Mouse (Mus musculus) erythroblast, embryonic 14.5 days (primary cell): ENCODE data around the gene Slc35a3. TPM values are rescaled to one million over a fixed set of nuclear protein-coding genes. Genes with fewer than 3 reads are reported as not detected.

Experiments
- H3K27me3 ChIP-seq: 2 replicates; pipeline ENCODE4 v1.6.1; 2012; ENCODE audit warnings: inconsistent platforms; ENCODE audit not compliant: control insufficient read depth
- H3K36me3 ChIP-seq: 2 replicates; pipeline ENCODE4 v1.6.1; 2012; ENCODE audit warnings: mild to moderate bottlenecking, inconsistent platforms; ENCODE audit not compliant: control insufficient read depth
- H3K4me1 ChIP-seq: 2 replicates; pipeline ENCODE4 v1.6.1; 2012; ENCODE audit warnings: inconsistent platforms; ENCODE audit not compliant: control insufficient read depth
- H3K4me3 ChIP-seq: replicated peaks from 2 replicates; pipeline ENCODE3; 2012; ENCODE audit warnings: moderate library complexity, mild to moderate bottlenecking, inconsistent platforms
- H3K9me3 ChIP-seq: 2 replicates; pipeline ENCODE4 v1.6.1; 2012; ENCODE audit warnings: low read length, inconsistent platforms, mixed read lengths; ENCODE audit not compliant: control insufficient read depth
- GATA1 ChIP-seq: IDR thresholded peaks from 2 replicates; pipeline ENCODE4 v1.6.1; 2012; ENCODE audit warnings: low read length, inconsistent platforms, mixed read lengths
- TAL1 ChIP-seq: IDR thresholded peaks from 3 replicates; pipeline ENCODE4 v1.6.1; 2012; ENCODE audit warnings: low read length, inconsistent platforms, mixed read lengths
- polyA plus RNA-seq: library from polyadenylated mRNA; stranded (reverse); fragments of >175 nt; gene quantifications from 2 replicates; pipeline ENCODE4 v1.2.3, GENCODE M21; 2012

Slc35a3 gene
- polyA plus RNA-seq, 1 experiment: 0.71 TPM

DNA sequence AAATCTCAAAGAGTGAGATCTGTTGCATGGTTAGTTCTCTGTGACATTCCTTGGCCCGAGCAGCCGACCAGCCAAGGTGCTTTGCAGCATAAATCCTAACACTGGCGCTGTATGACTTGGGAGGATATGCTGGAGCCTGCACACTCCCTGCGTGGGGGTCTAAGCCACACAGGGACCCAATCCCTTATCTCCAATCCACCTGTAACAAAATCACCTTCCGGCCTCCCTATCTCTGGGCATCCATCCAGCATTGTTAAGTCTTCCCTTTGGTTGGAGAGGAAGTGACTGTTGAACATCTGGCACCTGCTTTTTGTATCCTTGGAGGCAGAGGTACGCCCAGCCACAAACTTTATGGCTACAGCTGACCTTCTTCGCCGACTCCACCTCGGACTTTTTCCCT, 14.2 kb upstream of the Slc35a3 start:
- Histone ChIP-seq H3K4me3 (no peak overlapping the region), H3K4me1 (peaks cover 3% of the 10 kb centered on the region; the same call in 1 of the 2 replicates), H3K27me3 (peaks cover 2% of the 10 kb centered on the region; the same call in 1 of the 2 replicates), H3K36me3 (no peaks in the 10 kb centered on the region), H3K9me3 (no peaks in the 10 kb centered on the region)
- TF ChIP-seq GATA1 (no peak), TAL1 (no peak)

DNA sequence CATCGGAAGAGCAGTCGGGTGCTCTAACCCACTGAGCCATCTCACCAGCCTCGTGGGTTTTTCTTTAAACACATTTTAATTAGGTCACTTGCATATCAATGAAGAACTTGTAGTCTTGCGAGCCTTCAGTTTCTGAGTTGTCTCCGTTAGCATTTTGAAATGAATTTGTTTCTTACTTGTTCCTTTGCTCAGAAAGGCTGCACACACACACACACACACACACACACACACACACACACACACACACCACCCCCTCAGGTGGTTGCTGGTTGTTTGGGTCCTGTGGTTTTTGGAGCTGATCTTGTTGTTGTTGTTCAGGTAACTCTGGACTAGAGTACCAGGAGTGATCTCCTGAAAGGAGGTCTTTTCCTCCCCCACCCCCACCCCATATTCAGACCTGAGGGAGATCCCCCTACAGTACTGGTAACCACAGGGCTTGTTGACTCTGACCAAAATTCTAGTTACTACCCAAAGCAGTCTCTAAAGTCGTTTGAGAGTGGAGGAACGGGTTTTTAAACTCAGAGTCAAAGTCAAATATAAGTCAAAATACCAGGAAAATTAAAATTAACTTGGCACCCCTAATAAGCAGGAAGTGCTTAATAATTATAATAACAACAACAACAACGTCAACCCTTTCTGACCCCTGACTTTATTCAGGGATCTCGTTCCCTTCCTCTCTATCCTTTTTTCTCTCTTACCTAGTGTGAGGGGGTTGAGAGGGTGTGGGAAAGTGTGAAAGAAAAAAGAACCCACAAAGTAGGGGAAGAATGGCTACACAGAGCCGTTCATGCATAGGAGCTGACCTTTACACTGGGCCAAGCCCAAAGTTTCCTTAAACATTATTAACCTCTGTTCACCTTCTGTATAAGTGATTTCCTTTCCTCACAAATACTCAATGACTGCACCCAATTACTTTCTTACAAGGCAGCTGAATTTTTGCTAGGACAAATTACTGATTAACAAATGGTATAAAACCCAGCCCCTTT, 11.2 kb upstream of the Slc35a3 start:
- Histone ChIP-seq H3K4me1 (peaks cover 3% of the 10 kb centered on the region; the same call in 1 of the 2 replicates), H3K27me3 (no peaks in the 10 kb centered on the region), H3K9me3 (no peaks in the 10 kb centered on the region), H3K36me3 (no peaks in the 10 kb centered on the region), H3K4me3 (no peak overlapping the region)
- no peak for TF ChIP-seq TAL1
- TF ChIP-seq GATA1: no peak

DNA sequence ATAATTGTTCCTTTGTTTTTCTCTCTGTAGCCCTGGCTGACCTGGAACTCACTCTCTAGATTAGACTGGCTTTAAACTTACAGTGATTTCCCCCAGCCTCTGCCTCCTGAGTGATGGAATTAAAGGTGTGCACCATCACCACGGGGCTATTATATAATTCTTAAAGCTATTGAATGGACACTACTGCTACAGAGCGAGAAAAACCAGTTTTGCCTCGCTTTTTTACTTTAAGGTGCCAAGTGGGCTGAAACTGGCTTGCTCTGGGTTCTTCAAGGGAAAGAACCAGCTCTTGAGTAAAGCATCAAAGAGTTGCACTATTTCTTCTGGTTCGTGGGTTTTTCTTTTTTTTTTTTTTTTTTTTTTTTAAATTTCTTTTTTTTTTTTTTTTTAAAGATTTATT, 10.3 kb upstream of the Slc35a3 start:
- no peaks in the 10 kb centered on the region for H3K9me3 ChIP-seq
- no peaks in the 10 kb centered on the region for H3K36me3 ChIP-seq
- TF ChIP-seq TAL1 (no peak), GATA1 (no peak)
- peaks cover 3% of the 10 kb centered on the region; the same call in 1 of the 2 replicates for H3K4me1 ChIP-seq
- H3K27me3 ChIP-seq: no peaks in the 10 kb centered on the region
- H3K4me3 ChIP-seq: no peak overlapping the region

DNA sequence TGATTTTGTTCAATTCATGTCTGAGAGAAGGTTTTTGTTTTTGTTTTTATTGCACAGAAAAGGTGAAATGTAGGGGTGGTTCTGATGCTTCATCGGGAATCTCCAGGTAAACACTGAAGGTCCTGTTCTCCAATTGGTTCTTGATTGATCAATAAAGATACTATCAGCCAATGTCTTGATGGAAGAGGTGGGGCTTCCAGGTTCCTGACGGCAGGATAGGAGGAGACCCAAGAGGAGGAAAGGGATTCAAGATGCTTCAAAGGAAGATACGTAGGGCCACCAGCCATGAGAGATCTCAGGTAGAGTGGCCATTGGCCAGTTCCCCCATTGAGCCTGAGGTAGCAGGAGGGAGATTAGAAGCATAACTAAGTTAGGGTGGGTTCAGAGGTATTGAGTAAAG, 6.3 kb upstream of the Slc35a3 start:
- no peaks in the 10 kb centered on the region for H3K4me1 ChIP-seq
- no peaks in the 10 kb centered on the region for H3K27me3 ChIP-seq
- H3K36me3 ChIP-seq: no peaks in the 10 kb centered on the region
- H3K9me3 ChIP-seq: no peaks in the 10 kb centered on the region
- TF ChIP-seq GATA1 (no peak), TAL1 (no peak)
- H3K4me3 ChIP-seq: no peak overlapping the region

DNA sequence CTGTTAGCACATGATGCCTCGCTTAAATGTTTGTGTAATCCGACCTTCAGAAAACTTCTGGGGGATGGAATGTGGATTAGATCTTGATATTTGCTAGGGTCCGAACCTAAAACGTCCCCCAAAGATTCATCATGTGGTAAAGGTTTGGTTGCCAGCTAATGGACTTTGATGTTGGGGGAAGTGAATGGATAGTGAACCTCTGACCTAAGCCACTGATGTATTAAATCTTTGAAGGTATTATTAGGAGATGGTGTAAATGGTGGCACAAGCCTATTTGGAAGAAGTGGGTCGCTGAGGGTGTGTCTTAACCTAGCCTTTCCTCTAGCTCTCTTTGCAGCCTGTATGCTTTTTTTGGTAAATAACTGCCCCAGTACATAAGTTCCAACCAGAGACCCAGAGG, 400 bp upstream of the Slc35a3 start:
- Histone ChIP-seq H3K27me3 (peaks cover 12% of the 10 kb centered on the region), H3K9me3 (no peaks in the 10 kb centered on the region), H3K4me1 (peaks cover 39% of the 10 kb centered on the region), H3K4me3 (peak overlapping the region; percentile 70), H3K36me3 (peaks cover 5% of the 10 kb centered on the region)
- TF ChIP-seq GATA1 (no peak), TAL1 (no peak)

DNA sequence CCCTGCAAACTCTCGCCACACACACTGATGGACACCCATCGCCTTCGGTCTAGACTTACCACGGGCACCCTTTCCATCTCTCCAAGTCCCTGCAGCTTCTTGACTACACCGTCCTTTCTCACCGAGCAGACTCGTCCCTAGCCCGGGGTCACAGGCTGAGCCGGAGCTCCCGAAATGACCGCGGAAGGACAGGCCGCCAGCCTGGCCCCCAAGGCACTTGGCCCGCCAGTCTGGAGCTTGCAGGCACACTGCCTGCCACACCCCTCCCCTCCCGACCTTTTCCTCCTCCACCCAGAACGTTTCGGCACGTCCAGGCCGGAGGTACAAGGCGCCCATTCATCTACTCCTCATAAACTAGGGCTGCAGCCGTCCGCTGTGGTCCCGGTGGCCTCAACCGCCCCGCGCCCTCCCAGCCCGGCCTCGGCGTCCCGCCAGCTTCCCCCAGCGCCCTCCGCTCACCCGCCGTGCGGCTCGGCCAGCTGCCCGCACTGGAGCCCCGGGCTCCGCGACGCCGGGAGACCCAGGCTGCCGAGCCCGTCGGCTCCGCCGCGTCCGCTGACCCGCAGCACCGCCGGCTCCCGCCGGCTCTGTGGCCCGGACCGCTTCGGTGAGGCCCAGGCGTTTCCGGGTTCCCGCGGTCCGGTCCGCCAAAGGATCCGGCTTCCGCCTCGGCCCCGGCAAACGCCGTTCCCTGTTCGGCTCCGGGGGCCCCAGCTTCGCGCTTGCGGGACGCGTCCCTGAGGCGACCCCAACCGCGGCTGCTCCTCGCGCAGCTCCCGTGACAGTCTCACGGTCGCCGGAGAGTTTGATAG, 801 bp downstream of the Slc35a3 start:
- H3K36me3 ChIP-seq: peaks cover 8% of the 10 kb centered on the region
- H3K4me1 ChIP-seq: peaks cover 43% of the 10 kb centered on the region
- peak overlapping the region; percentile 70 for H3K4me3 ChIP-seq
- peaks cover 12% of the 10 kb centered on the region for H3K27me3 ChIP-seq
- no peaks in the 10 kb centered on the region for H3K9me3 ChIP-seq
- no peak for TF ChIP-seq GATA1
- TF ChIP-seq TAL1: no peak

DNA sequence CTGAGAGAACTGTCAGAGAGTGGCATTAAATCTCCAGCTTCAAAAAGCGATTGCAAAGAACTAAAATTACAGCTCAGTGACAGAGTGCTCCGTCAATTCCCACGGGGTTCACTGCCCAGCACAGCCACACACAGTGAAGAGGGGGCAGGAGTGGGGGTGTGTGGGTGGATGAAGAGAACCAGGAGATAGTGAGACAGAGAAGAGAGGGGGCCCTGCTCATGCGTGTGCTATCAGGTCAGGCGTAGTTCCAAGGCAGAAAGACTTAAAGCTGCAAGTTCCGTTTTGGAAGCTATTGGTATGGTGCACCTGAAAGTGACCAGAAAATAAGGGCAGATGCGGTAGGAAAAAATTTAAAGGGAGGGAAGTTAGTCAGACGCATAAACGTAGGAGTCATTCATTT, 1.7 kb downstream of the Slc35a3 start:
- Histone ChIP-seq H3K4me1 (peaks cover 51% of the 10 kb centered on the region), H3K9me3 (no peaks in the 10 kb centered on the region), H3K36me3 (peaks cover 16% of the 10 kb centered on the region), H3K27me3 (peaks cover 12% of the 10 kb centered on the region), H3K4me3 (peak overlapping the region; percentile 70)
- TF ChIP-seq GATA1: no peak
- no peak for TF ChIP-seq TAL1

DNA sequence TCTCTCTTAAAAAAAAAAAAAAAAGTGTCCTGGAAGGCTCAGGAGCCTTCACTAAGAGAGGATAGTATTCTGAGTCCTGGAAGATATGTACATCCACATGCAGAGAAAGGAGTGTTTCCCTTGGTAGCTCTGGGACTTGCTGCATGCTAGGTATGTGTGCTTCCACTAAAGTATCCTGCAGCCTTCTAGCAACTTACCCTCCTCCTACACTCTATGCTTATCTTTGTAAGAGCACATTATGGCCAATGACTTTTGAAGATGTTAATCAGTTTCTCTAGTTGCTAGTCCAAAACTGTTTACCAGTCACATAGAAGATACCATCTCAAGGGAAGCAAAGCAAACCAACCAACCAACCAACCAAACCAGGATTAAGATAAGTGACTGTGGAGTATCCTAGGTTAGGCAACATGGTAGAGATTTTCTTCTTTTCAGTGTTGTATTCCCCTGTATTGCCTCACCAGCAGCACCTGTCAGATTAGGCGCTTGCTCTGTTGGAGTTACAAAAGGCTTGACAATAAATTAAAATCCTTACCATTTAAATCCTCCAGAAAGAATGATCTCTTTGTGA, 6.9 kb downstream of the Slc35a3 start:
- Histone ChIP-seq H3K4me1 (peaks cover 56% of the 10 kb centered on the region), H3K36me3 (peaks cover 42% of the 10 kb centered on the region), H3K9me3 (no peaks in the 10 kb centered on the region), H3K27me3 (no peaks in the 10 kb centered on the region), H3K4me3 (no peak overlapping the region)
- TF ChIP-seq GATA1 (no peak; the same call in 1 of the 2 replicates), TAL1 (no peak)
